Mouse (Mus musculus) forebrain, embryonic 11.5 days (tissue): ENCODE data around the gene Frem2. TPM values are rescaled to one million over a fixed set of nuclear protein-coding genes. Genes with fewer than 3 reads are reported as not detected.

Source experiments
- ATAC-seq: fragments of 200-750 bp; cut with Nextera tagmentation; replicated peaks from 2 replicates; pipeline ENCODE4 v1.8.0; 2017; ENCODE audit warnings: moderate TSS enrichment; ENCODE audit not compliant: low FRiP score
- DNase-seq: peaks from one replicate; pipeline ENCODE4 v3.0.0-alpha.2; 2017; ENCODE audit warnings: low spot score
- H3K27ac ChIP-seq: fragments of 300-500 bp; sonication (generic); 2 replicates; pipeline ENCODE4 v1.5.1; 2014; ENCODE audit warnings: low read depth, low read length
- H3K27me3 ChIP-seq: fragments of 300-500 bp; sonication (generic); 2 replicates; pipeline ENCODE4 v1.6.1; 2014; ENCODE audit warnings: mild to moderate bottlenecking, low read length, mixed read lengths; ENCODE audit not compliant: control insufficient read depth, insufficient read depth
- H3K36me3 ChIP-seq: fragments of 300-500 bp; sonication (generic); 2 replicates; pipeline ENCODE4 v1.6.1; 2014; ENCODE audit warnings: mild to moderate bottlenecking, low read length, moderate library complexity, mixed read lengths; ENCODE audit not compliant: control insufficient read depth, insufficient read depth
- H3K4me1 ChIP-seq: fragments of 300-500 bp; sonication (generic); replicated peaks from 2 replicates; pipeline ENCODE4 v1.6.1; 2014; ENCODE audit warnings: low read length, mixed read lengths; ENCODE audit not compliant: control insufficient read depth, insufficient read depth
- H3K4me2 ChIP-seq: fragments of 300-500 bp; sonication (generic); 2 replicates; pipeline ENCODE4 v1.6.1; 2014; ENCODE audit warnings: low read depth, mild to moderate bottlenecking, low read length, moderate library complexity, mixed read lengths; ENCODE audit not compliant: severe bottlenecking
- H3K4me3 ChIP-seq: fragments of 300-500 bp; sonication (generic); 2 replicates; pipeline ENCODE4 v1.5.1; 2014; ENCODE audit warnings: low read depth, low read length
- H3K9ac ChIP-seq: fragments of 300-500 bp; sonication (generic); 2 replicates; pipeline ENCODE4 v1.6.1; 2014; ENCODE audit warnings: low read length
- H3K9me3 ChIP-seq: fragments of 300-500 bp; sonication (generic); 2 replicates; pipeline ENCODE4 v1.6.1; 2016; ENCODE audit warnings: low read length, mixed read lengths; ENCODE audit not compliant: control insufficient read depth
- WGBS: fragments of 180-500 bp; shearing (Covaris S2); extraction: QIAGEN DNeasy Blood & Tissue Kit; methylation state at CpG from one replicate; pipeline ENCODE4 v1.1.7; 2014; 5-methylcytosine and 5-hydroxymethylcytosine counted together
- polyA plus RNA-seq: library from polyadenylated mRNA; unstranded; fragments of >200 nt; fragmentation: Nextera tagmentation; extraction: Ambion mirVana; gene quantifications from 2 replicates; pipeline ENCODE4 v1.2.1, GENCODE M21; 2014

Frem2 gene
- polyA plus RNA-seq, 1 experiment from 2014 or later = 2.7 TPM

- H3K4me3 ChIP-seq = no peak overlapping the region
- H3K4me2 ChIP-seq = no peak overlapping the region
- no peak for ATAC-seq
- no peak overlapping the region for H3K9ac ChIP-seq
- no peak for DNase-seq
- WGBS = 86% methylated on average over 6 of the region's 6 CpGs
- no peaks in the 10 kb centered on the region for H3K9me3 ChIP-seq
- H3K36me3 ChIP-seq = no peaks in the 10 kb centered on the region
- H3K4me1 ChIP-seq = peaks cover 5% of the 10 kb centered on the region; the same call in 1 of the 2 replicates
- H3K27ac ChIP-seq = no peak overlapping the region
- no peaks in the 10 kb centered on the region for H3K27me3 ChIP-seq
Measured at GRCm38 (mm10) chr3:53559056-53559455, 98.1 kb downstream of the Frem2 start.

GRCm38 (mm10) chr3:53558230-53558629 lies 98.9 kb downstream of the Frem2 start:
- DNase-seq (no peak), ATAC-seq (no peak)
- no peak overlapping the region for H3K27ac ChIP-seq

GRCm38 (mm10) chr3:53557388-53558214 lies 99.6 kb downstream of the Frem2 start:
- Histone ChIP-seq H3K4me3 (no peak overlapping the region), H3K27ac (no peak overlapping the region), H3K4me1 (peaks cover 5% of the 10 kb centered on the region; the same call in 1 of the 2 replicates), H3K9ac (no peak overlapping the region), H3K36me3 (no peaks in the 10 kb centered on the region), H3K9me3 (no peaks in the 10 kb centered on the region), H3K27me3 (no peaks in the 10 kb centered on the region), H3K4me2 (no peak overlapping the region)
- WGBS = 92% methylated on average over 16 of the region's 16 CpGs
- ATAC-seq = no peak
- DNase-seq = no peak

More at GRCm38 (mm10) chr3:53558230-53558629, 98.9 kb downstream of the Frem2 start:
- H3K36me3 ChIP-seq = no peaks in the 10 kb centered on the region
- no peaks in the 10 kb centered on the region for H3K27me3 ChIP-seq
- no peaks in the 10 kb centered on the region for H3K9me3 ChIP-seq
- peaks cover 5% of the 10 kb centered on the region; the same call in 1 of the 2 replicates for H3K4me1 ChIP-seq
- WGBS = 86% methylated on average over 9 of the region's 9 CpGs
- H3K4me3 ChIP-seq = no peak overlapping the region
- no peak overlapping the region for H3K4me2 ChIP-seq
- H3K9ac ChIP-seq = no peak overlapping the region

- ATAC-seq (no peak), DNase-seq (no peak)
- WGBS = 43% methylated on average over 10 of the region's 10 CpGs
- H3K4me1 ChIP-seq = 0 out of 2 replicates have a peak, but pooled peaks cover 3% of the 10 kb centered on the region
- H3K27me3 ChIP-seq = no peaks in the 10 kb centered on the region
- no peaks in the 10 kb centered on the region for H3K9me3 ChIP-seq
- no peak overlapping the region for H3K9ac ChIP-seq
- no peak overlapping the region for H3K4me2 ChIP-seq
- no peak overlapping the region for H3K27ac ChIP-seq
- no peak overlapping the region for H3K4me3 ChIP-seq
- H3K36me3 ChIP-seq = no peaks in the 10 kb centered on the region
Measured at GRCm38 (mm10) chr3:53555031-53555952, 101.9 kb downstream of the Frem2 start.

GRCm38 (mm10) chr3:53552691-53553090 lies 104.5 kb downstream of the Frem2 start:
- Histone ChIP-seq H3K4me2 (no peak overlapping the region), H3K4me3 (no peak overlapping the region), H3K9me3 (no peaks in the 10 kb centered on the region), H3K4me1 (0 out of 2 replicates have a peak, but pooled peaks cover 3% of the 10 kb centered on the region), H3K9ac (no peak overlapping the region), H3K27ac (no peak overlapping the region), H3K27me3 (no peaks in the 10 kb centered on the region), H3K36me3 (no peaks in the 10 kb centered on the region)
- ATAC-seq (no peak), DNase-seq (no peak)
- WGBS = 84% methylated on average over 7 of the region's 7 CpGs

- H3K9ac ChIP-seq = no peak overlapping the region
- no peak overlapping the region for H3K27ac ChIP-seq
- H3K4me2 ChIP-seq = no peak overlapping the region
- DNase-seq (no peak), ATAC-seq (no peak)
- no peaks in the 10 kb centered on the region for H3K27me3 ChIP-seq
- no peaks in the 10 kb centered on the region for H3K4me1 ChIP-seq
- H3K9me3 ChIP-seq = no peaks in the 10 kb centered on the region
- WGBS = 88% methylated on average over 6 of the region's 6 CpGs
- no peak overlapping the region for H3K4me3 ChIP-seq
- no peaks in the 10 kb centered on the region for H3K36me3 ChIP-seq
Measured at GRCm38 (mm10) chr3:53532091-53532490, 125.1 kb downstream of the Frem2 start.

- Histone ChIP-seq H3K4me2 (no peak overlapping the region), H3K9ac (no peak overlapping the region), H3K4me1 (no peaks in the 10 kb centered on the region), H3K4me3 (no peak overlapping the region), H3K27ac (no peak overlapping the region), H3K27me3 (no peaks in the 10 kb centered on the region), H3K36me3 (no peaks in the 10 kb centered on the region), H3K9me3 (no peaks in the 10 kb centered on the region)
- ATAC-seq (no peak), DNase-seq (no peak)
- WGBS = 93% methylated on average over 6 of the region's 6 CpGs
Measured at GRCm38 (mm10) chr3:53530305-53530704, 126.8 kb downstream of the Frem2 start.

- DNase-seq = peak; percentile 86
- 34% methylated on average over 21 of the region's 21 CpGs for WGBS
- Histone ChIP-seq H3K4me2 (peak overlapping the region; percentile 45; the same call in 1 of the 2 replicates), H3K4me1 (no peaks in the 10 kb centered on the region), H3K36me3 (no peaks in the 10 kb centered on the region), H3K27me3 (no peaks in the 10 kb centered on the region), H3K4me3 (peak overlapping the region; percentile 20; the same call in 1 of the 2 replicates), H3K27ac (no peak overlapping the region), H3K9me3 (no peaks in the 10 kb centered on the region), H3K9ac (no peak overlapping the region)
- peak; percentile 39; the same call in 1 of the 2 replicates for ATAC-seq
Measured at GRCm38 (mm10) chr3:53525737-53526136, 131.4 kb downstream of the Frem2 start.
